Mouse (Mus musculus): ENCODE measurements at regions not wholly inside any gene's neighbourhood (a gene's known extent, or its start where the extent isn't known, plus 50 kb on each side); places are given as distances from the start of the nearest gene placed in this dataset.

DNA sequence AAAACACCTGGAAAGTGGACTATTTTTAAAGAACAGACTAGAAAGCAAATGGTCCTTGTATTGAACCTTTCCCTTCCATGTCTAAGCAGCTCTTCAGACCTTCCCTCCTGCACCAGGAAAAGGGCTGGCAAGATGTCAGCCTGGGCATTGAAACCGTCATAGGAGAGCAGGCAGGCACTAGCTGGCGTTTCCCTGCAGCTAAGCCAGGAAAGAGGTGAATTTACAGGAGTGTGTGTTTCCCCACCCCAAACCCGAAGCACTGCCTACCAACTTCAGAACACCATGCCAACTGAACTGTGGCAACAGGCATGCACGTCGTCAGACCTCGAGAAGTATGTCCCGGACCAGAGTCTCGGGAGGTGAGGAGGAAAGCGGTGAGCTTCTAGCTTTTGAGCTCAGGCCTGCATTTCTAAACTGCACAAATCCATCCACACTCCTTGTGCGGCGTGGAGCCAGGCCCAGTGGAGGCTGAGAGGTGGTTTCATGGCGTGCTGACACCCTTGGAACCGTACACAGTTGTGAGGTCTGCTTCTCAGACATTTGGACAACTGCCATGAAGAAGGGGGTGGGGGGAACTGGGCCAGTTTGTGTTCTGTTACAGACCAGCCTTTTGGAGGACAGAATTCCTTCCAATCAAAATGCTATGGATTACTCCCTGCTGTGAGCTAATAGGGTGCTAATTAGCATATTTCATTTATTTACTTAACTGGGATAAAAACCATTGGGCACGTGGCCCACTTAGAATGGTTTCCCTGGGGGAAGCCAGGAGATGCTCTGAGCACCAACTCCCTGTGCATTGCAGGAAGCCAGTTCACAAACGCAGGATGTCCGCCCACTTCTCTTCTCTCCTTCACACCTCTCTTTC, 211.6 kb downstream of the Ttll7 start:
- TF ChIP-seq EP300 (IDR thresholded peaks at IDR 0.05; ENCODE audit: low read depth in 1 of 2, low read length in 2 of 2): no peak
- no peak for TF ChIP-seq POLR2A (IDR thresholded peaks at IDR 0.05; ENCODE audit: control insufficient read depth in 1 of 2, insufficient read depth in 1 of 2, low read depth in 1 of 2, low read length in 2 of 2, poor library complexity in 1 of 2)
- TF ChIP-seq ZNF384 (IDR thresholded peaks at IDR 0.05; ENCODE audit: low read depth, low read length): no peak
- no peak for TF ChIP-seq CTCF (IDR thresholded peaks at IDR 0.05 in 2 of 3, conservative IDR thresholded peaks at IDR 0.05 in 1 of 3; ENCODE audit: control insufficient read depth in 1 of 3, insufficient read depth in 1 of 3, low read depth in 2 of 3, low read length in 3 of 3, poor library complexity in 1 of 3, severe bottlenecking in 1 of 3)
- no peak for TF ChIP-seq TAL1 (IDR thresholded peaks at IDR 0.05; ENCODE audit: low read length)
- TF ChIP-seq POLR2AphosphoS2 (IDR thresholded peaks at IDR 0.05; ENCODE audit: low read length): no peak
- TF ChIP-seq TCF12 (IDR thresholded peaks at IDR 0.05; ENCODE audit: low read depth, low read length): no peak
- no peak for TF ChIP-seq RAD21 (IDR thresholded peaks at IDR 0.05; ENCODE audit: low read depth, low read length)
- no peak for TF ChIP-seq KAT2A (conservative IDR thresholded peaks at IDR 0.05; ENCODE audit: low read depth, low read length)
- no peak for TF ChIP-seq MEF2A (IDR thresholded peaks at IDR 0.05; ENCODE audit: extremely low read depth, insufficient replicate concordance, low read depth, low read length, poor library complexity, severe bottlenecking)
- TF ChIP-seq CHD1 (IDR thresholded peaks at IDR 0.05; ENCODE audit: low read depth, low read length): no peak
- no peak for TF ChIP-seq MAFK (IDR thresholded peaks at IDR 0.05; ENCODE audit: borderline replicate concordance, low read depth, low read length)
- no peak for TF ChIP-seq MAZ (IDR thresholded peaks at IDR 0.05; ENCODE audit: low read depth, low read length)

Measured in MEL (cell line).